Mouse (Mus musculus) stomach, embryonic 14.5 days (tissue): ENCODE measurements around the gene Clpb. TPM values are rescaled to one million over a fixed set of nuclear protein-coding genes. Genes with fewer than 3 reads are reported as not detected.

Experiments
- ATAC-seq: fragments of 200-750 bp; cut with Nextera tagmentation; 2 replicates; pipeline ENCODE4 v1.8.0; 2017; ENCODE audit warnings: low read depth, moderate TSS enrichment; ENCODE audit not compliant: insufficient number of reproducible peaks, insufficient read depth, low FRiP score
- H3K27ac ChIP-seq: fragments of 300-500 bp; sonication (generic); 2 replicates; pipeline ENCODE4 v1.5.1; 2014; ENCODE audit warnings: mild to moderate bottlenecking, low read length, moderate library complexity, mixed read lengths
- H3K27me3 ChIP-seq: fragments of 300-500 bp; sonication (generic); 2 replicates; pipeline ENCODE4 v1.6.1; 2014; ENCODE audit warnings: low read length, control low read depth, mixed read lengths; ENCODE audit not compliant: control insufficient read depth, insufficient read depth
- H3K36me3 ChIP-seq: fragments of 300-500 bp; sonication (generic); 2 replicates; pipeline ENCODE4 v1.6.1; 2014; ENCODE audit warnings: mild to moderate bottlenecking, control low read depth, low read length, moderate library complexity, mixed read lengths; ENCODE audit not compliant: control insufficient read depth, insufficient read depth
- H3K4me1 ChIP-seq: fragments of 300-500 bp; sonication (generic); 2 replicates; pipeline ENCODE4 v1.6.1; 2014; ENCODE audit warnings: low read length, control low read depth, mixed read lengths; ENCODE audit not compliant: control insufficient read depth, insufficient read depth
- H3K4me2 ChIP-seq: fragments of 300-500 bp; sonication (generic); replicated peaks from 2 replicates; pipeline ENCODE4 v1.6.1; 2014; ENCODE audit warnings: low read depth, low read length, control low read depth
- H3K4me3 ChIP-seq: fragments of 300-500 bp; sonication (generic); 2 replicates; pipeline ENCODE4 v1.5.1; 2014; ENCODE audit warnings: low read depth, low read length, control low read depth
- H3K9ac ChIP-seq: fragments of 300-500 bp; sonication (generic); replicated peaks from 2 replicates; pipeline ENCODE4 v1.6.1; 2014; ENCODE audit warnings: low read depth, mild to moderate bottlenecking, control low read depth, low read length, moderate library complexity, mixed read lengths
- H3K9me3 ChIP-seq: fragments of 300-500 bp; sonication (generic); 2 replicates; pipeline ENCODE4 v1.6.1; 2016; ENCODE audit warnings: low read depth, low read length, control low read depth; ENCODE audit not compliant: control insufficient read depth
- WGBS: fragments of 180-500 bp; shearing (Covaris S2); extraction: QIAGEN DNeasy Blood & Tissue Kit; methylation state at CpG from one replicate; pipeline ENCODE4 v1.1.7; 2014; 5-methylcytosine and 5-hydroxymethylcytosine counted together
- polyA plus RNA-seq: library from polyadenylated mRNA; unstranded; fragments of >200 nt; fragmentation: Nextera tagmentation; extraction: Ambion mirVana; gene quantifications from 2 replicates; pipeline ENCODE4 v1.2.1, GENCODE M21; 2014

The Clpb gene
- polyA plus RNA-seq, 1 experiment from 2014 or later = 52.5 TPM

- under 1% methylated on average over 64 of the region's 71 CpGs for WGBS
- peak overlapping the region; percentile 45; the same call in 1 of the 2 replicates for H3K9ac ChIP-seq
- peaks cover 11% of the 10 kb centered on the region; the same call in 1 of the 2 replicates for H3K4me1 ChIP-seq
- H3K27me3 ChIP-seq = peaks cover 46% of the 10 kb centered on the region
- H3K9me3 ChIP-seq = no peaks in the 10 kb centered on the region
- peaks cover 26% of the 10 kb centered on the region for H3K36me3 ChIP-seq
- ATAC-seq = peak; percentile 88
- peak overlapping the region; percentile 91 for H3K4me2 ChIP-seq
- H3K4me3 ChIP-seq = peak overlapping the region; percentile 42
- peak overlapping the region; percentile 69 for H3K27ac ChIP-seq
Measured at GRCm38 (mm10) chr7:101821571-101822501, 158.4 kb downstream of the Clpb start.

GRCm38 (mm10) chr7:101822836-101823757 lies 159.7 kb downstream of the Clpb start:
- H3K4me2 ChIP-seq = no peak overlapping the region
- 42% methylated on average over 32 of the region's 32 CpGs for WGBS
- peaks cover 34% of the 10 kb centered on the region for H3K27me3 ChIP-seq
- H3K4me1 ChIP-seq = peaks cover 8% of the 10 kb centered on the region; the same call in 1 of the 2 replicates
- H3K4me3 ChIP-seq = no peak overlapping the region
- no peak overlapping the region for H3K9ac ChIP-seq
- ATAC-seq = no peak
- H3K36me3 ChIP-seq = peaks cover 38% of the 10 kb centered on the region
- no peak overlapping the region for H3K27ac ChIP-seq
- no peaks in the 10 kb centered on the region for H3K9me3 ChIP-seq

GRCm38 (mm10) chr7:101823758-101824630 lies 160.6 kb downstream of the Clpb start:
- H3K9ac ChIP-seq = no peak overlapping the region
- 0 out of 2 replicates have a peak, but pooled peaks cover 4% of the 10 kb centered on the region for H3K4me1 ChIP-seq
- WGBS = 84% methylated on average over 18 of the region's 18 CpGs
- H3K36me3 ChIP-seq = peaks cover 47% of the 10 kb centered on the region
- H3K4me2 ChIP-seq = no peak overlapping the region
- ATAC-seq = no peak
- H3K27ac ChIP-seq = no peak overlapping the region
- no peak overlapping the region for H3K4me3 ChIP-seq
- H3K27me3 ChIP-seq = peaks cover 25% of the 10 kb centered on the region
- no peaks in the 10 kb centered on the region for H3K9me3 ChIP-seq

GRCm38 (mm10) chr7:101830373-101830772 lies 166.9 kb downstream of the Clpb start:
- Histone ChIP-seq H3K4me2 (no peak overlapping the region), H3K4me1 (peaks cover 15% of the 10 kb centered on the region), H3K27ac (no peak overlapping the region), H3K36me3 (peaks cover 83% of the 10 kb centered on the region), H3K27me3 (no peaks in the 10 kb centered on the region), H3K9ac (no peak overlapping the region), H3K4me3 (no peak overlapping the region), H3K9me3 (no peaks in the 10 kb centered on the region)
- 93% methylated on average over 3 of the region's 3 CpGs for WGBS
- ATAC-seq = no peak

- H3K4me3 ChIP-seq = no peak overlapping the region
- H3K27ac ChIP-seq = no peak overlapping the region
- no peak overlapping the region for H3K9ac ChIP-seq
- peaks cover 17% of the 10 kb centered on the region for H3K4me1 ChIP-seq
- ATAC-seq = no peak
- WGBS = 86% methylated on average over 8 of the region's 8 CpGs
- H3K27me3 ChIP-seq = no peaks in the 10 kb centered on the region
- peaks cover 74% of the 10 kb centered on the region for H3K36me3 ChIP-seq
- H3K4me2 ChIP-seq = no peak overlapping the region
- H3K9me3 ChIP-seq = no peaks in the 10 kb centered on the region
Measured at GRCm38 (mm10) chr7:101831437-101831836, 168.0 kb downstream of the Clpb start.

GRCm38 (mm10) chr7:101832372-101832771 lies 168.9 kb downstream of the Clpb start:
- H3K4me3 ChIP-seq = no peak overlapping the region
- no peak for ATAC-seq
- H3K4me2 ChIP-seq = no peak overlapping the region
- peaks cover 17% of the 10 kb centered on the region for H3K4me1 ChIP-seq
- peaks cover 64% of the 10 kb centered on the region for H3K36me3 ChIP-seq
- no peak overlapping the region for H3K27ac ChIP-seq
- no peak overlapping the region for H3K9ac ChIP-seq
- no peaks in the 10 kb centered on the region for H3K9me3 ChIP-seq
- WGBS = 93% methylated on average over 4 of the region's 4 CpGs
- no peaks in the 10 kb centered on the region for H3K27me3 ChIP-seq

GRCm38 (mm10) chr7:101833352-101833751 lies 169.9 kb downstream of the Clpb start:
- H3K4me2 ChIP-seq = no peak overlapping the region
- H3K9me3 ChIP-seq = no peaks in the 10 kb centered on the region
- no peak overlapping the region for H3K4me3 ChIP-seq
- peaks cover 17% of the 10 kb centered on the region for H3K4me1 ChIP-seq
- H3K27me3 ChIP-seq = no peaks in the 10 kb centered on the region
- no peak overlapping the region for H3K27ac ChIP-seq
- peaks cover 55% of the 10 kb centered on the region for H3K36me3 ChIP-seq
- ATAC-seq = no peak
- 57% methylated on average over 5 of the region's 5 CpGs for WGBS
- H3K9ac ChIP-seq = no peak overlapping the region
